Mouse (Mus musculus): ENCODE data around the gene Slc9c1. TPM values are rescaled to one million over a fixed set of nuclear protein-coding genes. Genes with fewer than 3 reads are reported as not detected.
A peak's percentile ranks its signal among the peaks of the same experiment; 100 is the strongest.

Slc9c1 gene
- polyA plus RNA-seq, 1 experiment from 2014 or later, result not detected

- H3K27ac ChIP-seq (replicated peaks), result no peak overlapping the region
- no peaks in the 10 kb centered on the region for H3K27me3 ChIP-seq
- H3K9ac ChIP-seq (replicated peaks), result no peak overlapping the region
- H3K4me3 ChIP-seq, result no peak overlapping the region
- WGBS, result 60% methylated on average over 5 of the region's 5 CpGs
- H3K36me3 ChIP-seq, result no peaks in the 10 kb centered on the region
- H3K9me3 ChIP-seq, result no peaks in the 10 kb centered on the region
- H3K4me1 ChIP-seq, result no peaks in the 10 kb centered on the region
- ATAC-seq (replicated peaks), result peak; percentile 89
- no peak overlapping the region for H3K4me2 ChIP-seq (replicated peaks)
Measured at GRCm38 (mm10) chr16:45630347-45630960, 95.3 kb downstream of the Slc9c1 start.

GRCm38 (mm10) chr16:45632420-45632819 is 97.3 kb downstream of the Slc9c1 start:
- Histone ChIP-seq H3K27me3 (no peaks in the 10 kb centered on the region), H3K9me3 (no peaks in the 10 kb centered on the region), H3K36me3 (no peaks in the 10 kb centered on the region), H3K9ac (replicated peaks) (no peak overlapping the region), H3K27ac (replicated peaks) (no peak overlapping the region), H3K4me1 (no peaks in the 10 kb centered on the region), H3K4me3 (no peak overlapping the region), H3K4me2 (replicated peaks) (no peak overlapping the region)
- ATAC-seq (replicated peaks), result no peak
- 84% methylated on average over 4 of the region's 4 CpGs for WGBS

GRCm38 (mm10) chr16:45635826-45636225 is 100.7 kb downstream of the Slc9c1 start:
- Histone ChIP-seq H3K27me3 (no peaks in the 10 kb centered on the region), H3K9ac (replicated peaks) (no peak overlapping the region), H3K9me3 (no peaks in the 10 kb centered on the region), H3K4me1 (no peaks in the 10 kb centered on the region), H3K4me3 (no peak overlapping the region), H3K4me2 (replicated peaks) (no peak overlapping the region), H3K36me3 (no peaks in the 10 kb centered on the region), H3K27ac (replicated peaks) (no peak overlapping the region)
- no peak for ATAC-seq (replicated peaks)
- WGBS, result 81% methylated on average over 2 of the region's 2 CpGs

GRCm38 (mm10) chr16:45640070-45640762 is 105.1 kb downstream of the Slc9c1 start:
- no peak for ATAC-seq (replicated peaks)
- Histone ChIP-seq H3K4me2 (replicated peaks) (no peak overlapping the region), H3K27ac (replicated peaks) (no peak overlapping the region), H3K4me1 (no peaks in the 10 kb centered on the region), H3K4me3 (no peak overlapping the region), H3K9ac (replicated peaks) (no peak overlapping the region), H3K9me3 (no peaks in the 10 kb centered on the region), H3K27me3 (no peaks in the 10 kb centered on the region), H3K36me3 (no peaks in the 10 kb centered on the region)
- WGBS, result 83% methylated on average over 10 of the region's 10 CpGs

GRCm38 (mm10) chr16:45641301-45641700 is 106.2 kb downstream of the Slc9c1 start:
- no peak overlapping the region for H3K9ac ChIP-seq (replicated peaks)
- 63% methylated on average over 3 of the region's 3 CpGs for WGBS
- no peak for ATAC-seq (replicated peaks)
- H3K9me3 ChIP-seq, result no peaks in the 10 kb centered on the region
- no peak overlapping the region for H3K4me2 ChIP-seq (replicated peaks)
- no peaks in the 10 kb centered on the region for H3K27me3 ChIP-seq
- no peaks in the 10 kb centered on the region for H3K4me1 ChIP-seq
- no peak overlapping the region for H3K27ac ChIP-seq (replicated peaks)
- no peaks in the 10 kb centered on the region for H3K36me3 ChIP-seq
- no peak overlapping the region for H3K4me3 ChIP-seq

- H3K27me3 ChIP-seq, result no peaks in the 10 kb centered on the region
- no peak overlapping the region for H3K9ac ChIP-seq (replicated peaks)
- no peak overlapping the region for H3K4me3 ChIP-seq
- H3K27ac ChIP-seq (replicated peaks), result no peak overlapping the region
- H3K9me3 ChIP-seq, result no peaks in the 10 kb centered on the region
- no peaks in the 10 kb centered on the region for H3K36me3 ChIP-seq
- H3K4me1 ChIP-seq, result no peaks in the 10 kb centered on the region
- H3K4me2 ChIP-seq (replicated peaks), result no peak overlapping the region
- ATAC-seq (replicated peaks), result no peak
- 87% methylated on average over 3 of the region's 3 CpGs for WGBS
Measured at GRCm38 (mm10) chr16:45643944-45644343, 108.8 kb downstream of the Slc9c1 start.

- Histone ChIP-seq H3K27me3 (no peaks in the 10 kb centered on the region), H3K4me2 (replicated peaks) (no peak overlapping the region), H3K27ac (replicated peaks) (no peak overlapping the region), H3K9ac (replicated peaks) (no peak overlapping the region), H3K4me1 (no peaks in the 10 kb centered on the region), H3K36me3 (no peaks in the 10 kb centered on the region), H3K9me3 (no peaks in the 10 kb centered on the region), H3K4me3 (no peak overlapping the region)
- WGBS, result 82% methylated on average over 6 of the region's 6 CpGs
- no peak for ATAC-seq (replicated peaks)
Measured at GRCm38 (mm10) chr16:45644380-45644779, 109.3 kb downstream of the Slc9c1 start.

GRCm38 (mm10) chr16:45651497-45651896 is 116.4 kb downstream of the Slc9c1 start:
- no peak overlapping the region for H3K4me2 ChIP-seq (replicated peaks)
- H3K9me3 ChIP-seq, result no peaks in the 10 kb centered on the region
- no peaks in the 10 kb centered on the region for H3K36me3 ChIP-seq
- whole genome bisulfite sequencing, result 83% methylated on average over 2 of the region's 2 CpGs
- no peak overlapping the region for H3K9ac ChIP-seq (replicated peaks)
- peaks cover 2% of the 10 kb centered on the region; the same call in 1 of the 2 replicates for H3K27me3 ChIP-seq
- peaks cover 6% of the 10 kb centered on the region; the same call in 1 of the 2 replicates for H3K4me1 ChIP-seq
- H3K27ac ChIP-seq (replicated peaks), result no peak overlapping the region
- H3K4me3 ChIP-seq, result no peak overlapping the region
- no peak for ATAC-seq (replicated peaks)

GRCm38 (mm10) chr16:45653009-45653933 is 118.2 kb downstream of the Slc9c1 start:
- no peaks in the 10 kb centered on the region for H3K9me3 ChIP-seq
- H3K4me2 ChIP-seq (replicated peaks), result peak overlapping the region; percentile 47
- ATAC-seq (replicated peaks), result no peak
- no peaks in the 10 kb centered on the region for H3K36me3 ChIP-seq
- no peak overlapping the region for H3K27ac ChIP-seq (replicated peaks)
- peak overlapping the region; percentile 27 for H3K4me3 ChIP-seq
- peaks cover 2% of the 10 kb centered on the region; the same call in 1 of the 2 replicates for H3K27me3 ChIP-seq
- WGBS, result 18% methylated on average over 17 of the region's 17 CpGs
- H3K9ac ChIP-seq (replicated peaks), result no peak overlapping the region
- peaks cover 6% of the 10 kb centered on the region; the same call in 1 of the 2 replicates for H3K4me1 ChIP-seq

- Histone ChIP-seq H3K9ac (replicated peaks) (no peak within 1 kb of the TSS), H3K4me2 (replicated peaks) (peak within 1 kb of the TSS; percentile 47), H3K4me3 (peak within 1 kb of the TSS; percentile 27), H3K27me3 (peaks cover 2% of the 10 kb centered on the region; the same call in 1 of the 2 replicates), H3K9me3 (no peaks in the 10 kb centered on the region), H3K27ac (replicated peaks) (no peak within 1 kb of the TSS), H3K4me1 (peaks cover 6% of the 10 kb centered on the region; the same call in 1 of the 2 replicates), H3K36me3 (no peaks in the 10 kb centered on the region)
- WGBS, result 5% methylated on average over 20 of the region's 20 CpGs
- no peak for ATAC-seq (replicated peaks)
Measured at GRCm38 (mm10) chr16:45653934-45654332, 118.8 kb downstream of the Slc9c1 start, which contains the start of gene BC016579. TSS of gene BC016579 (minus strand) at chr16:45654068.

- 62% methylated on average over 9 of the region's 9 CpGs for WGBS
- Histone ChIP-seq H3K9ac (replicated peaks) (no peak overlapping the region), H3K4me2 (replicated peaks) (peak overlapping the region; percentile 47; the same call in 1 of the 2 replicates), H3K27ac (replicated peaks) (no peak overlapping the region), H3K27me3 (peaks cover 2% of the 10 kb centered on the region; the same call in 1 of the 2 replicates), H3K9me3 (no peaks in the 10 kb centered on the region), H3K4me1 (peaks cover 6% of the 10 kb centered on the region; the same call in 1 of the 2 replicates), H3K4me3 (no peak overlapping the region), H3K36me3 (no peaks in the 10 kb centered on the region)
- ATAC-seq (replicated peaks), result no peak
Measured at GRCm38 (mm10) chr16:45654465-45654864, 119.4 kb downstream of the Slc9c1 start.
